Mouse (Mus musculus): ENCODE measurements at regions not wholly inside any gene's neighbourhood (a gene's known extent, or its start where the extent isn't known, plus 50 kb on each side); places are given as distances from the start of the nearest gene placed in this dataset.
A peak's percentile ranks its signal among the peaks of the same experiment; 100 is the strongest.

- TF ChIP-seq CTCF (IDR thresholded peaks at IDR 0.05; ENCODE audit: control insufficient read depth, insufficient read depth, insufficient read length): no peak
- no peak for TF ChIP-seq CEBPB (IDR thresholded peaks at IDR 0.05; ENCODE audit: low read depth)
- TF ChIP-seq USF1 (IDR thresholded peaks at IDR 0.05; ENCODE audit: low read depth): no peak
- no peak for TF ChIP-seq MAX (IDR thresholded peaks at IDR 0.05)
- no peak for TF ChIP-seq MYOG (IDR thresholded peaks at IDR 0.05; ENCODE audit: control insufficient read depth, extremely low read depth, insufficient read length)
- no peak for TF ChIP-seq FOSL1 (IDR thresholded peaks at IDR 0.05; ENCODE audit: insufficient read depth, low read length, poor library complexity, severe bottlenecking)
- TF ChIP-seq MYOD1 (IDR thresholded peaks at IDR 0.05; ENCODE audit: control insufficient read depth, insufficient read length, low read depth): peak; percentile 26
Measured at GRCm38 (mm10) chr1:78021766-78022165, 175.2 kb downstream of the Pax3 start.

Measured in C2C12 (cell line).